Mouse (Mus musculus) heart, embryonic 15.5 days (tissue): Measurements from ENCODE around the gene C8b. TPM values are rescaled to one million over a fixed set of nuclear protein-coding genes. Genes with fewer than 3 reads are reported as not detected.

Source experiments
- ATAC-seq: fragments of 200-750 bp; cut with Nextera tagmentation; replicated peaks from 2 replicates; pipeline ENCODE4 v1.8.0; 2017; ENCODE audit warnings: low read depth, moderate TSS enrichment; ENCODE audit not compliant: insufficient number of reproducible peaks, insufficient read depth, low FRiP score
- H3K27ac ChIP-seq: fragments of 300-500 bp; sonication (generic); 2 replicates; pipeline ENCODE4 v1.5.1; 2015; ENCODE audit warnings: mild to moderate bottlenecking, inconsistent platforms
- H3K27me3 ChIP-seq: fragments of 300-500 bp; sonication (generic); 2 replicates; pipeline ENCODE4 v1.6.1; 2015; ENCODE audit warnings: inconsistent platforms
- H3K36me3 ChIP-seq: fragments of 300-500 bp; sonication (generic); 2 replicates; pipeline ENCODE4 v1.6.1; 2015; ENCODE audit warnings: mild to moderate bottlenecking, inconsistent platforms
- H3K4me1 ChIP-seq: fragments of 300-500 bp; sonication (generic); replicated peaks from 2 replicates; pipeline ENCODE4 v1.6.1; 2015; ENCODE audit warnings: inconsistent platforms
- H3K4me2 ChIP-seq: fragments of 300-500 bp; sonication (generic); 2 replicates; pipeline ENCODE4 v1.6.1; 2015; ENCODE audit warnings: inconsistent platforms, mild to moderate bottlenecking, moderate library complexity
- H3K4me3 ChIP-seq: fragments of 300-500 bp; sonication (generic); 2 replicates; pipeline ENCODE4 v1.5.1; 2015; ENCODE audit warnings: mild to moderate bottlenecking, inconsistent platforms
- H3K9ac ChIP-seq: fragments of 300-500 bp; sonication (generic); 2 replicates; pipeline ENCODE4 v1.6.1; 2015; ENCODE audit warnings: mild to moderate bottlenecking, inconsistent platforms
- H3K9me3 ChIP-seq: fragments of 300-500 bp; sonication (generic); replicated peaks from 2 replicates; pipeline ENCODE4 v1.6.1; 2016; ENCODE audit warnings: inconsistent platforms
- WGBS: fragments of 180-500 bp; shearing (Covaris S2); methylation state at CpG from one replicate; pipeline ENCODE4 v1.1.7; 2015; ENCODE audit warnings: mixed read lengths; 5-methylcytosine and 5-hydroxymethylcytosine counted together
- polyA plus RNA-seq: library from polyadenylated mRNA; unstranded; fragments of >200 nt; fragmentation: Nextera tagmentation; extraction: Ambion mirVana; gene quantifications from 2 replicates; pipeline ENCODE4 v1.2.1, GENCODE M21; 2015

Gene C8b
- polyA plus RNA-seq, 1 experiment from 2014 or later: 0.08 TPM

DNA sequence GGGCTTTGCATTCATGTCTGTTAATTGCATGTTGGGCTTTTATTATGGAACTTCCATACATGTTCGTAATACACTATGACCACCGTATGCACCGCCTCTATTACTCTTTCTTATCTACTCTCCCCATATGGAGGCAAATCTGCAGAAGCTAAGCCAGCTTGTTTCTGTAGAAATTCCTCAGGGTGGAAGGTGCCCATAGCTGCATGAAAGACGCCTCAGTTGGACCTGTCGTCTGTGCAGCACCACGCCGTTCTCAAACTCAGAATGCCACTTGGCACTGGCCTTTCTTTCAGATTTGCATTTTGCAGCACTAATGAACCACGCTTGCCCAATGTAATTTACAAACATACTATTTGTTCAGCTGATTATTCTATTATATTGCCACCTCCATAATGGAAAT lies 3.5 kb downstream of the C8b start:
- H3K27me3 ChIP-seq: peaks cover 10% of the 10 kb centered on the region; the same call in 1 of the 2 replicates
- H3K4me3 ChIP-seq: no peak overlapping the region
- H3K9me3 ChIP-seq: no peaks in the 10 kb centered on the region
- H3K4me1 ChIP-seq: no peaks in the 10 kb centered on the region
- H3K4me2 ChIP-seq: no peak overlapping the region
- no peak overlapping the region for H3K9ac ChIP-seq
- no peak for ATAC-seq
- H3K27ac ChIP-seq: no peak overlapping the region
- no peaks in the 10 kb centered on the region for H3K36me3 ChIP-seq
- WGBS: 85% methylated on average over 8 of the region's 8 CpGs

DNA sequence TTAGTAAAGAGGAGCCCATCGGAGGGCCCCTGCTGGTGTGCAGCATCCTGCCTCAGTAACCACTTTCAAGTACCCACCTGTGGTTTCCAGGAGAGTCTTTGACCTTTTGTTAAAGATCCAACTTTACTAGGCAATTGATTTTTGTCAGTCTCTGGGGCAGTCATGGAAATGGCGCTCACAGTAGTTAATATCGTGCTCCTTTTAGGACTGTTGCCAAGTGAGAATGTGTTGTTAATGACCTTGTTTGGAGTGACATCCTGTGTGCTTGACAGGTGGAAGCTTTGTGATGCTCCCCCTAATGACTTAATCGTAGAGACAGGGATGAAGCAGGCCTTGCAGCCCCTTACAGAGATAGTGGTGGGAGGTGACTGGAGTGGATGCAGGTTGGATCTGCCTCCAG lies 4.2 kb downstream of the C8b start:
- no peak for ATAC-seq
- WGBS: 61% methylated on average over 4 of the region's 4 CpGs
- H3K4me3 ChIP-seq: no peak overlapping the region
- peaks cover 10% of the 10 kb centered on the region; the same call in 1 of the 2 replicates for H3K27me3 ChIP-seq
- H3K9me3 ChIP-seq: no peaks in the 10 kb centered on the region
- H3K36me3 ChIP-seq: no peaks in the 10 kb centered on the region
- no peak overlapping the region for H3K9ac ChIP-seq
- no peaks in the 10 kb centered on the region for H3K4me1 ChIP-seq
- no peak overlapping the region for H3K4me2 ChIP-seq
- no peak overlapping the region for H3K27ac ChIP-seq

DNA sequence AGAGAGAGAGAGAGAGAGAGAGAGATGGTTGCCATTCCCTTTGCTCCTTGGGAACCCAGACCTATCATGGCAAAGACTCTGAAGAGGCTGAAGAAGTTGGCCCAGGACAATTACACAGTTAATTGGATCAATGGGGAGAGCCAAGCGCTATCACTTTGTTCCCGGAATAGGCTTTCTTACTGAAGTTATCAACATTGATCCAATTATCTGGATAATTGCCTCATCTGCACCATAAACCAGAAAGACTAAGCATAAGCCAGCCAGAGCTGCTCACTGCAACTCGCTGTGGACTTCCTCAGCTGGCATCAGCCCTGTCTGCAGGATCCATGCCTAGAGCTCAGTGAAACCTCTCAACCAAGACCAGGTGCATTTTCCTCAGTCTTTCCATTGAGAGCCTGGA lies 9.5 kb downstream of the C8b start:
- no peak for ATAC-seq
- no peaks in the 10 kb centered on the region for H3K36me3 ChIP-seq
- no peaks in the 10 kb centered on the region for H3K27me3 ChIP-seq
- no peak overlapping the region for H3K27ac ChIP-seq
- H3K4me3 ChIP-seq: no peak overlapping the region
- no peak overlapping the region for H3K4me2 ChIP-seq
- no peaks in the 10 kb centered on the region for H3K9me3 ChIP-seq
- H3K4me1 ChIP-seq: no peaks in the 10 kb centered on the region
- H3K9ac ChIP-seq: no peak overlapping the region
- 56% methylated on average over 3 of the region's 3 CpGs for WGBS

DNA sequence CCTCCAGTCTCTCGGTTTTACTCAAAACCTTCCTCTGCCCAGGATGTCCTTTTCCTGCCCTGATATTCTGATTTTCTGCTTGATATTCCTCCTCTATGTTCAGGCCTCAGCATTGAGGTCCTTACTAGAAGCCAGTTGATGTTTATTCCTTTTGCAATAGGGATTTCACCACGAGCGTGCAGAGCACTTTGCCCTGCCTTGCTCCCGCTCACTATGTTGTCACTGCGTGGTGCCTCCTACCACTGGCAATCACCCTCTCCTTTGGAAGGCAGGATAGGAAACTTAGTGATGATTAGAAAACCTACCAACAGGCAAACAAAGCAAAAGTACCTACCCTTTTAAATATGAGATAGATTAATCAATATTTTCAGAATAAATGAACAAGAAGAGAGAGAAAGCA lies 13.3 kb downstream of the C8b start:
- ATAC-seq: no peak
- no peaks in the 10 kb centered on the region for H3K27me3 ChIP-seq
- no peak overlapping the region for H3K4me3 ChIP-seq
- no peaks in the 10 kb centered on the region for H3K4me1 ChIP-seq
- 84% methylated on average over 5 of the region's 5 CpGs for WGBS
- no peaks in the 10 kb centered on the region for H3K9me3 ChIP-seq
- H3K4me2 ChIP-seq: no peak overlapping the region
- no peak overlapping the region for H3K27ac ChIP-seq
- H3K36me3 ChIP-seq: no peaks in the 10 kb centered on the region
- H3K9ac ChIP-seq: no peak overlapping the region

DNA sequence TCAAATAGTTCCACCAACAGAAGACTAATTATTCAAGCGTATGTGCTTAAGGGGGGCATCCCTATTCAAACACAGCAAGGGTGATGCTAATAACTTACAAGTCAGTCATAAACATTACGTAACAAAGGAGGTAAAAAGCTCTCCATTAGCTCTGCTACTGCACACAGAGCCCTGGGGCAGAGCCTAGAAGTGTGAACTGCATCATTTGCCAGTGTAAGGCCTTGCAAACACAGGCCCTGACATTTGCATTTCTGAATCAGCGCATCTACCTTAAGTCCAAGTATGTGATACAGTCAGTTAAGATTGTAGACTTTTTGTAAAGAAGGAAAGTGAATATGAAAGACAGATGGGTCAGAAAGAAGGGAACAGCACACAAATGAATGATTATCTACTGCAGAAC lies 15.3 kb downstream of the C8b start:
- WGBS: 91% methylated on average over 3 of the region's 3 CpGs
- no peak for ATAC-seq
- Histone ChIP-seq H3K27ac (no peak overlapping the region), H3K4me1 (no peaks in the 10 kb centered on the region), H3K27me3 (no peaks in the 10 kb centered on the region), H3K9me3 (no peaks in the 10 kb centered on the region), H3K4me2 (no peak overlapping the region), H3K36me3 (no peaks in the 10 kb centered on the region), H3K4me3 (no peak overlapping the region), H3K9ac (no peak overlapping the region)

DNA sequence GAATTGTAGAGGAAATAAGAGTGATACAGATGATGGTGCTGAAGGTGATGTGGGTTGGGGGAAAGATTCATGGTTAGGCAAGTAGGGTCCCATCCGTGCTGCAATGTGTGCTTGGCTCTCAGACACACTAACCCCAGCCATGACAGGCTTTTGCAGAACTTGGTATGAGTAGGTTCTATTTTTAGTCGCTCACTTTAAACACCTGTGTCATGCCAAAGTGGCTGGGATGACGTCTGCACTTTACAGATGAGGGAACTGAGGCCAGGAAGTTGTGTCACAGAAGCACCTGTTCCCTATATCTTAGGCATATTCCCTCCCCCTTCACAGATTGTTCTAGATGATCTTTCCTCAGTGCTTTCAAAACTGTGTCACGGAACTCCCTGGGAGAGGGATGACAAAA lies 16.2 kb downstream of the C8b start:
- Histone ChIP-seq H3K4me2 (no peak overlapping the region), H3K4me1 (no peaks in the 10 kb centered on the region), H3K27ac (no peak overlapping the region), H3K9me3 (no peaks in the 10 kb centered on the region), H3K36me3 (no peaks in the 10 kb centered on the region), H3K27me3 (no peaks in the 10 kb centered on the region), H3K4me3 (no peak overlapping the region), H3K9ac (no peak overlapping the region)
- no peak for ATAC-seq
- WGBS: 55% methylated on average over 4 of the region's 4 CpGs

DNA sequence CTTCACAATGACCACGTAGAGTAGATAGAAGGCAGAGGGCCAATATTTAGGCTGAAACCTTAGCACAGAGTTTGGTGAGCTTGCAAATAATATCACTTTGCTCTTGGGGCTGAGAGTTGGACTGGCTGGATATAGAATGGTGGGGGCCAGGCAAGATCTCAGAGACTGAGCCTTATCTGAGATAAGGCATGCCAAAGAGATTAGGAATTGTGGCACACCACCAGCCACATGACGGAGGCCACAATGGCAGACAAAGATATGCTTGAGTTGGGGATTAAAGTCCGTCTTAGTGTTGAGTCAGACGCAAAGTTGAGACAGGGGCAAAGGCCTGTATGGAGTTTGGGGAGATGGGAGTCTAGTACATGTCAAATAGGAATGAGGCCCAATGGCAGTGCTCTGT lies 26.0 kb downstream of the C8b start:
- H3K4me2 ChIP-seq: no peak overlapping the region
- no peaks in the 10 kb centered on the region for H3K4me1 ChIP-seq
- no peaks in the 10 kb centered on the region for H3K9me3 ChIP-seq
- H3K27me3 ChIP-seq: no peaks in the 10 kb centered on the region
- ATAC-seq: no peak
- no peak overlapping the region for H3K27ac ChIP-seq
- no peak overlapping the region for H3K9ac ChIP-seq
- H3K4me3 ChIP-seq: no peak overlapping the region
- 61% methylated on average over 4 of the region's 4 CpGs for WGBS
- no peaks in the 10 kb centered on the region for H3K36me3 ChIP-seq

DNA sequence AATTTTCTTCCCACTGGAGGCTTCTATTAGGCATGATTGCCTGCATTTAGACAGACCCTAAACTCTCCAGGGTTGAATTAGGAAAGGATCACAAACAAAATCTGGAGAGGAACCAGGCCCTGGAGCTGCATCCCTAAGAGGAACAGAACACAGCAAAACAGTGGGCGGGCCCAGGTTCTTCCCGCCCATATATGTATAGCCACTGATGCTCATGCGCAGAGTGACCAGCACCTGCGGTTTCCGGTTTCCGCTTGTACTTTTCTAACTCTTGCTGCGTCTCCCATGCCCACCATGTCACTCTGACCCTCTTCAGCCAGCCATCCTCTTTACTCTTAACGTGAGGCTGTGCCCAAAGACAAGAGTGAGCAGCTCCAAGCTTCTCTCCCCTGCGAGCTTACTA lies 32.8 kb downstream of the C8b start:
- ATAC-seq: no peak
- WGBS: 86% methylated on average over 9 of the region's 9 CpGs
- Histone ChIP-seq H3K27me3 (no peaks in the 10 kb centered on the region), H3K4me1 (no peaks in the 10 kb centered on the region), H3K4me3 (no peak overlapping the region), H3K9ac (no peak overlapping the region), H3K9me3 (no peaks in the 10 kb centered on the region), H3K4me2 (no peak overlapping the region), H3K36me3 (no peaks in the 10 kb centered on the region), H3K27ac (no peak overlapping the region)

DNA sequence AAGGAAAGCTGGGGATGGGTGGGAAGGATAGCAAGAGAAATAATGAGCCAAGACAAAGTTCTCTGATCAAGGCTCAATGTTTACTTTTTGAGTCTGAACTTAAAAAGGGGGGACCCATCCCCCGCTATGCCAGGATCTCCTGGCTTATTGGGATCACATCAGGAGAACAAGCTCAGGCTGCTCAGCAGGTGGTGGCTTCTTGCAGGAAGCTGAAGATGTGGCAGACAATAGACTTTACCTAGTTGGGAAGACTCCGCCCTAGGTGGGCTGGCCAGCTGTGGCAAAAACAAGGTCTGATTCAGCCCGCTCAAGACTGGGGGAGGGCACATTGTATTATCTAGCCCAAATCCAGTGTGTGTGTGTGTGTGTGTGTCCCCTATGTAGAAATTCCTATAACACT lies 35.5 kb downstream of the C8b start:
- Histone ChIP-seq H3K27ac (no peak overlapping the region), H3K27me3 (no peaks in the 10 kb centered on the region), H3K36me3 (no peaks in the 10 kb centered on the region), H3K4me1 (no peaks in the 10 kb centered on the region), H3K4me2 (no peak overlapping the region), H3K9ac (no peak overlapping the region), H3K9me3 (no peaks in the 10 kb centered on the region), H3K4me3 (no peak overlapping the region)
- ATAC-seq: no peak
- WGBS: 88% methylated on average over 3 of the region's 3 CpGs

DNA sequence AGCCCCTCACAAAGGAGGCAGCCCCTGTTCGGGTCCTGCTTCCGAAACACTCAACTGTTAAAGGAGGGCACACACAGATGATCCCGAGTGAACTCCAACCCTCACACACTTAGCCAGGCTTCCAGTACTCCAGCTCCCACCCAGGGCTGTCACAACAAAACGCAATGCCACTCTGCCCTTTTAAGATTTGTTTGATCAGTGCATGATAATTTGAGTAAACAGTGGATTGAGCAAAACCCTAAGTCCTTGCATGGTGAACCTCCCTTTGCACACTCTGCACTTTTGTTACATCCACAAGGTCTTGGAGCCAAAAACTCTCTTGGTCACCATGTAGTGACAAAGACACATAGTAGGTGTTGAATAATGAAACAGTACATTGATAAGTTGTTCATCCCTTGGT lies 38.0 kb downstream of the C8b start:
- H3K9ac ChIP-seq: no peak overlapping the region
- H3K4me1 ChIP-seq: no peaks in the 10 kb centered on the region
- no peaks in the 10 kb centered on the region for H3K36me3 ChIP-seq
- no peak overlapping the region for H3K4me3 ChIP-seq
- no peak for ATAC-seq
- WGBS: 75% methylated on average over 4 of the region's 4 CpGs
- no peaks in the 10 kb centered on the region for H3K27me3 ChIP-seq
- H3K9me3 ChIP-seq: no peaks in the 10 kb centered on the region
- no peak overlapping the region for H3K4me2 ChIP-seq
- H3K27ac ChIP-seq: no peak overlapping the region

DNA sequence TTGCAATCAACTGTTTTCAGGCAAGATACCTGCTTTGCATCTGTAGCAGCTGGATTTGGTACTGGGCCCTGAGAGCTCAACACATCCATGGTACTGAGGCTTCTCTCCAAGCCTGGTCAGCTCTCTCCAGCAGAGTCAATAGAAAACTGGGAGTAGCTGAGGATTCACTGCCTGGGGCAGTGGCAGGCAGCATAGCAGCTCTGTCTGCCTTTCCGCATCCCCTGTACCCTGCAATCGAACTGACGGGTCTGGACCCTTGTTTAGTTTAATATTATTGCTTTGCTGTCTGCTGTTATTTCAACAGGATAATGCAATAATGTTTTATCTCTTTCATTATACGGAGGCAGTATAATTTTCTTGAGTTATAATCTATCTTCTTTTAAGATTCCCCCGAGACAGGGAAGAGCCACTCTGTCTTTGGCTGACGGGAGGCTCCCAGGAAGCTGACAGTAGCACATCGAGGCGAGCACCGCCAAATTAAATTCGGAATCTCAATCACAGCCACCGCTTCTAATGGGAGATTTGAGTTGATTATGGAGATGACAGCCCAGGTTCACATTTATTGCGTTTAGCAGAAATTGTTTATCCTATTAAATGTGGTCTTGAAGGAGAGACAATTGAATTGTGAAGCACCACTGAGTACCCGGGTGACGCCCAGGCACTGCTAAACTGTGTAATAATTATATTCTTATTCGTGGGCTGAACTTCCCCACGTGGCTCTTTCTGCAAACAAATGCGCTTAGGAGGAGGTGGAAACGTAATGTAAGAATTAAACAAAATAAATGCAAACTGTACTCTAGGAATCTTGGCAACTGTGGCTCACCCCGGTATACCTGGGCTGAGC lies 39.5 kb downstream of the C8b start:
- no peak overlapping the region for H3K4me3 ChIP-seq
- H3K9me3 ChIP-seq: no peaks in the 10 kb centered on the region
- H3K36me3 ChIP-seq: no peaks in the 10 kb centered on the region
- H3K4me2 ChIP-seq: no peak overlapping the region
- H3K4me1 ChIP-seq: no peaks in the 10 kb centered on the region
- H3K27ac ChIP-seq: no peak overlapping the region
- no peak for ATAC-seq
- WGBS: 79% methylated on average over 19 of the region's 19 CpGs
- no peak overlapping the region for H3K9ac ChIP-seq
- no peaks in the 10 kb centered on the region for H3K27me3 ChIP-seq

DNA sequence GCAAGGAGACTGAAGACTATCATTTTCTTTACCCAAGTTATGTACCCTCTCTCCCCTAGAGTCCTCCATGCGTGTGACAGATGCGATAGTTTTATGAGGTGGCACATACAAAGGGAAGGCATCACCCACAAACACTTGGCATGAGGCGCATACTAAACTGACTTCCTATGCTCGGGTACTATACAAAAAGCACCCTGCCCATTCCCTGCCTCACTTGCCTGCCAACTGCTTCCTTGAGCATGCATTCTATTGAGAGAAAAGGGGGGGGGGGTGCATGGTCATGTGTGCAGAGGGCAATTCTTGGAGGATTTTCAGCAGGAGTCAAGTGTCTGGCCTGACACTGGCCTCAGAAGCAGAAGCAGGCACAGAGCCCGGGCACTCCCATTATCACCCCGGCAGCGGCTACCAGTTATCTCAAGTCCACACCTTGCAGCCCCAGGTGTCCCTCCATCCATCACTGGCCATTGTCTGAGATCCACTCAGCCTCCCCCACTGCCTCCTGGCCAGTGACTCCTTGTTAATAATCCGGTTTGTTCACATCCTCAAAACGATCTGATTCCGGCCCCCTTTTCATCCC lies 44.7 kb downstream of the C8b start:
- no peak overlapping the region for H3K4me2 ChIP-seq
- no peak overlapping the region for H3K9ac ChIP-seq
- H3K4me3 ChIP-seq: no peak overlapping the region
- H3K4me1 ChIP-seq: no peaks in the 10 kb centered on the region
- no peak for ATAC-seq
- H3K9me3 ChIP-seq: no peaks in the 10 kb centered on the region
- no peaks in the 10 kb centered on the region for H3K27me3 ChIP-seq
- H3K27ac ChIP-seq: no peak overlapping the region
- 59% methylated on average over 10 of the region's 10 CpGs for WGBS
- no peaks in the 10 kb centered on the region for H3K36me3 ChIP-seq
